Mouse (Mus musculus): ENCODE data around the gene Foxp1.

The Foxp1 gene

GRCm38 (mm10) chr6:99001637-99002036 lies 520.9 kb downstream of the Foxp1 start:
- no peak for DNase-seq (ENCODE audit: low read depth in 1 of 2, low spot score in 2 of 2)

DNA sequence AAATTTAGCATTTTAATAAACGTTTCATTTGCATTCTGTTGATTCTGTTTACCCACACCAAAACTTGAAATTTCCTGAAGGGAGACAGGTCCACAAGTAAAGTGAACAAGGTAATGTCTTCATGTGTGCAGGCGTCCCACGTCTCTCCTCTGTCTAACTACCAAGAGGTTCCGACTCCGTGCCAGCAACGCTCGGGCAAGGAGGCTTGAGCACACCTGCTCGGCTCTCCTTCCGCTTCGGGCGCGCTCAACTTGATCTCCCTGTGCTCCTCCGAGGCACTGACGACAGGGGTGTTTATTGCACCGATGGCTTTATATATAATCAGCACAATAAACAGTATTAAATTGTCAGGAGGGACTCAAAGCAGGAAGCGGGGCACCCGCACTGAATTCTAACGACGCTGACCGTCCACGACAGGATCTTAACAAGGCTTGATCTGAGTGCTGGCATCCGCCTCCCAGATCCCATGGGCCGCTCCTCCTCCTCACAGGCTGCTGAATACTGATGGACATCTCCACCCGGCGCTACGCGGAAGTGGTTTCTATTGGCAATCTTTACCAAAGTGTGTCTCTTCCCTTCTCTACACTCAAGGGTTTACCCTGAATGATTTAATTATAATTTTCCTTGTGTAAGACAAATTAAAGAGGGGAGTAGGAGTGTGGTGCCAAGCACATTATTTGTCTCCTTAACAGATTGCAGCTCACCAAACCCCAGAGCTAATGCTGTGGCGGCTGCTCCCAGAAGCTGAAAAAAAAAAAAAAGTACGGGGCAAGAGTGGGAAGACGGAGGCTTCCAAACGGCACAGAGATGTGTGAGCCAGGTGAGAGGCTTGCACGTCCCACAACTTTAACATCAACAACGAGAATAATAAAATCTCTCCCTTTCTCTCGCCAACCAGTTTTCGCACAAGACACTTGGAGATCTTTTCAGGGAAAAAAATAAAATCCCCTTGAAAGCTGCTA lies 523.3 kb downstream of the Foxp1 start:
- no peak for DNase-seq (ENCODE audit: low read depth in 1 of 2, low spot score in 2 of 2)

DNA sequence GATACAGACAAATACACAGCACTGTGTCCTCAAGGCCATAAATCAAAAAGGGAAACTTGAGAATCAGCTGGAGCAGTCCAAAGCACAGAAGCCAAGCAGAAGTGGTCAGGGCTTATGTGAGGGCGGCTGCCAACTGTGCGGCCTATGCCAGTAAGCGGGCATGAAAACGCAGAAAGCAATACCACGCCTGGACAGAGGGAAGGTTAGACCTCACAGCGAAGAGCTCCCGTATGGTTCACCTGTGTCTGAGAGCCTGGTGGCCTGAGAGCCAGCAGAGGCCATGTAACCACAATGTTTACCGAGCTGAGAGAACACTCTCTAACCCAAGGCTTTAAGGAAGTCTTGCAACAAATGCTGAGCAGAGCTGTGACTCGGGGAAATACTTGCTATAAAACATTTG lies 524.8 kb downstream of the Foxp1 start:
- no peak for DNase-seq (ENCODE audit: low read depth in 1 of 2, low spot score in 2 of 2)

GRCm38 (mm10) chr6:98996822-98997221 lies 525.7 kb downstream of the Foxp1 start:
- no peak for DNase-seq (ENCODE audit: low read depth in 1 of 2, low spot score in 2 of 2)

- no peak for DNase-seq (ENCODE audit: low read depth in 1 of 2, low spot score in 2 of 2)
Measured at GRCm38 (mm10) chr6:98996346-98996745, 526.2 kb downstream of the Foxp1 start.

DNA sequence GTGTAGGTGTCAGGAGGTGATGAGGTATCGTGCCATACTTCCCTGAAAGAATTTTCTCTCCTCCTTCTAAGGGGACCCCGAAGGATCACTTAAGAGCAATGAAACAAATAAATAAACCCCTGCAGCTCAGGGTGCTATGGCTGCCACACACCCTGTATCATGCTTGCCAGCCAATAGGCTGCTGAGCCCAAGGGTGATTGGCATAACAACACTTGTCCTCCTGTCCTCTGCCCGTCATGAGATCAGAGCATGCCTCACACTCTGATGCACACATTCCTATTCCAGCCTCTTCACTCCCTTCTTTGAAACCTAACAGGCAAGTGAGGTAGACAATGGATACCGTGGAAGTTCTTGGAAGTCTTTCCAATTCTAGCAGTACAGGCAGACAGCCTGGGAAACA lies 526.8 kb downstream of the Foxp1 start:
- DNase-seq (ENCODE audit: low read depth in 1 of 2, low spot score in 2 of 2) = no peak

DNA sequence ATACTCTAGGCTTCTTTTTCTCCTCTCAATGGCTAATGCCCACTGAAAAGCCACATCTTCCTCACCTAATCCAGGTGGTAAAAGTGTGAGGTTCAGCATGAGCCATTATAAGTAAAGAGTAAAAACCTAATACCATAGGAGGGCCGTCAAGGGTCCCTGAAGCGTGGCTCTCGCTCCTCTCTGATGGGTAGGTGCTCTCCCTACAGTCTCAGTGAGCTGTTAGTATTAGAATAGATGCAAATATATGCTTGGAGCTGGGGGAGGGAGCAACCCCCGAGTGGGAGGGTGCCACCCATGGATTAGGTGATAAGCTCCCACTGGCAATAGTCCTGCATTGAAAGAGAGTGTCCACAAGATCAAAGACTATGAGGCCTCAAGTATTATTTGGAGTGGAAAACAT lies 527.6 kb downstream of the Foxp1 start:
- DNase-seq (ENCODE audit: low read depth in 1 of 2, low spot score in 2 of 2) = no peak

- no peak for DNase-seq (ENCODE audit: low read depth in 1 of 2, low spot score in 2 of 2)
Measured at GRCm38 (mm10) chr6:98994104-98994787, 528.3 kb downstream of the Foxp1 start.

DNA sequence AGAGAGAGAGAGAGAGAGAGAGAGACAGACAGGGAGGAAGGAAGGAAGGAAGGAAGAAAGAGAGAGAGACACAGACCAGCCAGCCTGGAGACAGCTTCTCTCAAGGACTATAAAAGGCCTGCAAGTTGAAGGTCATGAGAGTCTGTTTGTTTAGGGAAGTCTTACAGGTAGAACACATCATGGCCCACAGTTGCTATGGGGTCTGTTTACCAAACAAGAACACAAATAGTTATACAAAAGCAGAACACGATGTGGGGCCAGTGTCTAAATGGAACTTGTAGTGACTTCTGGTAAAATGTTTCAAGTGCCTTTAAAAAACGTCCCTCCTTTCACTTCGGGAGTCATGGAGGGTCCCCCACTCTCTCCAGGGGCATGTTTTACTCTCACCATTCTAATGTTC lies 529.3 kb downstream of the Foxp1 start:
- DNase-seq (ENCODE audit: low read depth in 1 of 2, low spot score in 2 of 2) = no peak

GRCm38 (mm10) chr6:98992772-98993147 lies 529.8 kb downstream of the Foxp1 start:
- no peak for DNase-seq (ENCODE audit: low read depth in 1 of 2, low spot score in 2 of 2)

DNA sequence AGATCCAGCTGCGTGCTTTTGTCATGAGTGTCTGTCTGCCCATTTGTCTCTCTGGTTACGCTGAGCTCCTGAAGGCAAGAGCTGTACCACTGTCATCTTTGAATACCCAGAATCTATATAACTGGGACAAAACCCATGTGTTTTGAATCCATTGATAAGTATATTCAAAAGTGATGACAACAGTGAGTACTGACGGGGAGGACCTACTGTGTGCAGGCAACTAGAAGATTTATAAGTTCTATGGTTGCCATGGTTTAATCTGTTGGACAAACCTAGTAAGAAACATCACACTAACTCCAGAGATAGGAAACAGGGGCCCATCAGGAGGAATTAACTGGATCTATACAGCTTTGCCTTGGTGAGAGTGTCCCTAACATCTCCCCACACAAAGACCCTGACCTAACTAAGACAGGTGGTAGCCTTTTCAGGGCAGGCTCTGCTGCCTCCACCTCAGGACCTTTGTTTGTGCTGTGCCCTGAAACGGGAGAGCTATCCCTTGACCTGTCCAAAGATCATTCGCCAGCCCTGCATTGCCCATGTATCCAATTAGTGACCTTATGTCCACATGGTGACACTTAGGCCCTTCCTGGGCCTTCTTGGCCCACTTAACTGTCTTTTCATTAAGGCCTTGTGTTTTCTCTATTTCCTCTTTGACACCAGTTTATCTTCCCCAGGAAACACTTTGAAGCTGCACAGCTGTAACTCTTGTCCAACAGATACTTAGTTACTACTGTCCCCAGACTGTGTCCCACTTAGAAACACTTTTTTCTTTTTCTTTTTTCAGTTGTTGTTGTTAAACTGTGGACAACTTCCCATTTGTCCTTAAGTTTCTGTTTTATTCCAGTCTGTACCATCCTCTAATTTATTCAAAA lies 530.4 kb downstream of the Foxp1 start:
- DNase-seq (ENCODE audit: low read depth in 1 of 2, low spot score in 2 of 2) = no peak

- DNase-seq (ENCODE audit: low read depth in 1 of 2, low spot score in 2 of 2) = no peak
Measured at GRCm38 (mm10) chr6:98987533-98988169, 534.9 kb downstream of the Foxp1 start.

- no peak for DNase-seq (ENCODE audit: low read depth in 1 of 2, low spot score in 2 of 2)
Measured at GRCm38 (mm10) chr6:98985452-98985851, 537.1 kb downstream of the Foxp1 start.

DNA sequence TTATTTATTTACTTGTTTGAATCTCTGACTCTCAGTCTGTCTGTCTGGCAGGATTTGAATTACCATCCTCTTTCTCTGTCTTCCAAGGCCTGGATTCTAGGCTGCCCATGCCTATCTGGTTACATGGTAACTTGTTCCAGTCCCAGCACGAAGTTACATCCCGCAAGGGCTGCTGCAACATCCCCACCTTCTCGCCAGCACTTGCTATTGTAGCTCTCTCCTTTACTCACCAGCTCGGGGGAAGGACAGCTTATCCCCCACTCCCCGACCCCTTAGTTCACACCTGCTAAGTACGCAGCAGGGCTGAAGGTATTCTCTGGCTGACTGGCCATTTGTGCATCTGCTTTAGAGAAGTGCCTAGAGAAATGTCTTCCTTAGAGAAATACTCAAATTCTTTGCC lies 537.9 kb downstream of the Foxp1 start:
- no peak for DNase-seq (ENCODE audit: low read depth in 1 of 2, low spot score in 2 of 2)

DNA sequence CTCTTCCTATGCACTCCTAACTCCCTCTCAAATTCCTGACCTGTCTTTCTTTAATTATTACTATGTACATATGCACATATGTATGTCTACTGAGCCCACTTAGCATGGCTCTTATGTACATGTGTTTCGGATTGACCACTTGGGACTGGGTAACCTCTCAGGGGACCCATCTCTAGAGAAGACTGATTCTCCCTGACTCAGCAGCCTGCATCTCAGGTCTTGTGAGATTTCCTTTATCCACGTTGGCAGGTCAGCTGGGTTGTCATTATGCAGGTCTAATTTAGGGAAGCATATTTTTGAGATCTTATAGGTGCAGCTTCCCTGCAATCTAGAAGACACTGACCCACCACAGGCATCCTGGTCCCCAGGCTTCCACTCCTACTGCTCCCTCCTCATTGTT lies 538.5 kb downstream of the Foxp1 start:
- DNase-seq (ENCODE audit: low read depth in 1 of 2, low spot score in 2 of 2) = no peak

DNA sequence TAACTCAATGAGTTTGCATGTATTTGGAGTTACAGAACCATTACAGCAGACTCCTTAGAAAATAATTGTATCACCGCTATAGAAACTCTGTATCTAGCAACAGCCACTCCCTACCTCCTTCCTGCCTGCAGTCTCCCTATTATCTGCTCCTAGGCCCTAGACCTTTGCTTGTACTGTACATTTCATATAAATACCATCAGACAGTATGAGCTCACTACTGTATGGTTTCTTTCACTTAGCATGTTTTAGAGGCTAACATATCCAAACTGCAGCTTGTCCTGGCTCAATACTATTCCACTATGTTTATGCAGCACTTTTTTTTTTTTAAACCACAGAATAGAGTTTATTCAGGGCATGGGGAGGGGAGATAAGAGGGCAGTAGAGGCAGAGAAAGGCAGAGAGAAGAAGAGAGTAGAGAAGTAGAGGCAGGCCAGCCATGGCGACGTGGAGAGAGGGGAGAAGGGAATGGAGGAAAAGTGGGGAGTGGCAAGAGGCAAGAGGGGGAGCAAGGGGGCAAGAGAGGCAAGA lies 539.1 kb downstream of the Foxp1 start:
- no peak for DNase-seq (ENCODE audit: low read depth in 1 of 2, low spot score in 2 of 2)

- DNase-seq (ENCODE audit: low read depth in 1 of 2, low spot score in 2 of 2) = no peak
Measured at GRCm38 (mm10) chr6:98981265-98981664, 541.3 kb downstream of the Foxp1 start.

DNA sequence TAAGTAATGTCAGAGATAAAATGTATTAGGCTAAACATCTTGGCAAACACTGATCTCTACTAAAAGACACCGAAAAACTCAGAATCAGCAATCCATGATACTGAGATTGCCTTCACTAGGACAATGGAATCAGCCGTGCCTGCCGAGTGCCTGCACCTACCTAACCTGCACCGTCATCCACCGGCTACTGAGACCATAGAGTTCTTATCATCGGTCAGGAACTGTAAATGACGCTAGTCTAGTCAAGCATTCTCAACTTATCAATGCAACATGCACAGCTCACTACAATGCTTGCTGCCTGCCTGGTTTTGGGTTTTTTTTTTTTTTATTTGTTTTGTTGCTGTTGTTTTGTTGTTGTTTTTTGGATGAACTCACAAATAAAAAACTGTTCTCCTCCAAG lies 542.1 kb downstream of the Foxp1 start:
- DNase-seq (ENCODE audit: low read depth in 1 of 2, low spot score in 2 of 2) = no peak

- no peak for DNase-seq (ENCODE audit: low read depth in 1 of 2, low spot score in 2 of 2)
Measured at GRCm38 (mm10) chr6:98980001-98980400, 542.5 kb downstream of the Foxp1 start.

- DNase-seq (ENCODE audit: low read depth in 1 of 2, low spot score in 2 of 2) = no peak
Measured at GRCm38 (mm10) chr6:98977806-98978205, 544.7 kb downstream of the Foxp1 start.

- no peak for DNase-seq (ENCODE audit: low read depth in 1 of 2, low spot score in 2 of 2)
Measured at GRCm38 (mm10) chr6:98975918-98976317, 546.6 kb downstream of the Foxp1 start.

All from monocyte, adult 2 months (primary cell).